Mouse (Mus musculus): ENCODE measurements around the gene Trp53i11. TPM values are rescaled to one million over a fixed set of nuclear protein-coding genes. Genes with fewer than 3 reads are reported as not detected.

Trp53i11 gene
- polyA plus RNA-seq, 1 experiment from 2014 or later, result 142 TPM

DNA sequence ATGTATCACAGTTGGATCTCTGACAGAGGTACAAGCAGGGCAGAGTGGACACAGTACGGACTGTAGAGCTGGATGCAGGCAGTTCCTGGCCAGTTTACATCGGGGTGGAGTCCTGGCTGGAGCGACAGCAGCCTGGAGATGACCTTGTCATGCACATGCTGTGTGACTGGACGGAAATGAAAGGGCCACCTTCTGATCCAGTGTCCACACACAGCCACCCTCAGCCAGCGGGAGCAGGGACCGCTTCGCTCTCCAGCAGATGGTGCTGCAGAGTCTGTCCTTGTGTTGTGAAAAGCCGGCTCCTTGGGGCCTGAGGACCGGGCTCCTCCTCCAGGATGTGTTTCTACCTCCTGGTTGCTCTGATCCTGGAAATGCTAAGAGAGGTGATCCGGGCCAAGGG, 16.3 kb downstream of the Trp53i11 start:
- 15% methylated on average over 10 of the region's 10 CpGs for WGBS
- peak; percentile 28 for ATAC-seq (ENCODE audit: low FRiP score, low read depth)
- H3K4me2 ChIP-seq (replicated peaks), result no peak overlapping the region
- no peak overlapping the region for H3K4me3 ChIP-seq
- peak overlapping the region; percentile 46 for H3K27ac ChIP-seq (replicated peaks)
- peaks cover 64% of the 10 kb centered on the region for H3K36me3 ChIP-seq
- H3K4me1 ChIP-seq, result peaks cover 13% of the 10 kb centered on the region
- H3K9ac ChIP-seq (replicated peaks), result no peak overlapping the region; the same call in 1 of the 2 replicates
- H3K27me3 ChIP-seq, result no peaks in the 10 kb centered on the region
- H3K9me3 ChIP-seq, result no peaks in the 10 kb centered on the region

DNA sequence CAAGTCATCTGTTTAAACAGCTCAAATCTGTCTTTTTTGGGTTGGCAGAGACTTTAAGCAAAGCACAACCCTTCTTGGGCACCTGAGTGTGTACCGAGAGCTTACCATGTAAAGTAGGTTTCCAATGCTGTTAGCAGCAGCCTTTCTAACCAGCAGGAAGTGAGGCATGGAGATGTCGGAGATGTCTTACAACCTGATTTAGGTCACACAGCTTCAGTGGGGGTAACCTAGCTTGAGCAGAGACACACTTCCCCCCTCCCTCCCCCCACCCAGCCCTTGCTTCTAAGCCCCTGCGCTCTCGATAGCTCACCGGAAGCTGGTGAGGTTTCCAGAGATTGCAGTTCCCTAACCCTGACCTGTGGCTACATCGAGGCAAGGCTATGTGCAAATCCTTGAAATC, 17.2 kb downstream of the Trp53i11 start:
- H3K4me3 ChIP-seq, result no peak overlapping the region
- 86% methylated on average over 6 of the region's 6 CpGs for WGBS
- H3K36me3 ChIP-seq, result peaks cover 60% of the 10 kb centered on the region
- peaks cover 8% of the 10 kb centered on the region for H3K4me1 ChIP-seq
- peak overlapping the region; percentile 46; the same call in 1 of the 2 replicates for H3K27ac ChIP-seq (replicated peaks)
- H3K4me2 ChIP-seq (replicated peaks), result no peak overlapping the region
- H3K9ac ChIP-seq (replicated peaks), result no peak overlapping the region
- no peak for ATAC-seq (ENCODE audit: low FRiP score, low read depth)
- H3K27me3 ChIP-seq, result no peaks in the 10 kb centered on the region
- no peaks in the 10 kb centered on the region for H3K9me3 ChIP-seq

DNA sequence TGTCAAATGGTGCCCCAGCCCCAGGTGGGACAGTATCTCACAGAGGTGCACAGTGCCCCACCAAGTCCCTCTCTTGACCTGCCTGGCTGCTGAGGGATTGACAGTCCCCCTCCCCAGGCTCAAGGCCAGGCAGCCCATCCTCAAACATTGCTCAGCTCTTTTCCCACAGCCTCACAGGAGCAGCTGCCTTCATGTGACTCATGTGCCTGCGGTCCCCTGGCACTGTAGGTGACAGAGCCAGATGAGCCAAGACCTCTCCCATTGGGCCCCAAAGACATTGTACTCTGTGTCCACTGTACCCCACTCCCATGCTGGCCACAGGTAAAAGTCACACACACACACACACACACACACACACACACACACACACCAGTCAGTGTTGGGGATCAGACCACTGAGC, 18.8 kb downstream of the Trp53i11 start:
- 86% methylated on average over 1 of the region's 1 CpGs for WGBS
- Histone ChIP-seq H3K36me3 (peaks cover 58% of the 10 kb centered on the region), H3K4me3 (no peak overlapping the region), H3K9me3 (no peaks in the 10 kb centered on the region), H3K4me2 (replicated peaks) (no peak overlapping the region), H3K27me3 (no peaks in the 10 kb centered on the region), H3K9ac (replicated peaks) (no peak overlapping the region), H3K4me1 (peaks cover 5% of the 10 kb centered on the region; the same call in 1 of the 2 replicates), H3K27ac (replicated peaks) (no peak overlapping the region)
- ATAC-seq (ENCODE audit: low FRiP score, low read depth), result no peak

DNA sequence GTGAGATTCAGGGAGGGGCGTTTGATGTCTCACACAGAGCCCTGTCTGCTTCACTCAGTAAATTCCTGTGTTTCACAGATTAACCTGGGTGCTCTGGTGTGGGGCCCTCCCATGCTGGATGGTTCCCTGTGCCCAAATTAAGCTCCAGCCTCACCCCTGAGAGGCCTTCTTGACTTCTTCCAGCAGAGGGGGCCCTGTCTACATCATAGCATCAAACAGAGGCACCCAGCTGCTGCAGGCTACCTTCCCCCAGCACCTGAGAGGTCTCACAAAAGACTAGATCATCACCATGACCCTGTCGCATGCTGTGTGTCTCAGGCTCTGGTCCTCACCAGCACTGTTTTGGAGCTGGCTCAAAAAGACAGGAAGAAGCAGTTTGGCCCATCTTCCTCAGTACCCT, 25.0 kb downstream of the Trp53i11 start:
- Histone ChIP-seq H3K4me1 (peaks cover 4% of the 10 kb centered on the region), H3K9ac (replicated peaks) (no peak overlapping the region), H3K9me3 (no peaks in the 10 kb centered on the region), H3K27ac (replicated peaks) (no peak overlapping the region), H3K4me3 (no peak overlapping the region), H3K36me3 (peaks cover 26% of the 10 kb centered on the region), H3K4me2 (replicated peaks) (no peak overlapping the region), H3K27me3 (peaks cover 8% of the 10 kb centered on the region)
- WGBS, result 78% methylated on average over 2 of the region's 2 CpGs
- ATAC-seq (ENCODE audit: low FRiP score, low read depth), result no peak

DNA sequence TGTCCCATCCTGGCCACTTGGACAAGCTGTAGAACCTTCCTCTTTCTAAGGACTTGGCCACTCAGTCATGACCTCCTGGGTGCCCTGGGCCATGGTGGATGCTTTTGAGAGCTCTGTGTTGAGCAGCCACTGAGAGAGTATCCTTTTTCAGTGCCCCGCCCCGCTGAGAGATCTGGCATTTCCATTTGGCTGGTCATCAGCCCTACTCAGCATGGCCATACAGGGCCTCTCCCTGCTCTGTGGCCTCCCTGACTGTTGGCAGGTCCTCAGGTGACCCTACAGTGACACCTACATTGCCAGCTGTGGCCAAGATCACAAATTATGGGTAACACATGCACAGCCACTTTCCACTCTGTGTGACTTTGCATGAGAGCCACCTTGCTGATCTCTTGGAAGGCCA, 25.5 kb downstream of the Trp53i11 start:
- Histone ChIP-seq H3K36me3 (peaks cover 26% of the 10 kb centered on the region), H3K9ac (replicated peaks) (no peak overlapping the region), H3K27me3 (peaks cover 8% of the 10 kb centered on the region), H3K9me3 (no peaks in the 10 kb centered on the region), H3K4me2 (replicated peaks) (no peak overlapping the region), H3K27ac (replicated peaks) (no peak overlapping the region), H3K4me1 (peaks cover 9% of the 10 kb centered on the region), H3K4me3 (no peak overlapping the region)
- no peak for ATAC-seq (ENCODE audit: low FRiP score, low read depth)
- 91% methylated on average over 2 of the region's 2 CpGs for WGBS

DNA sequence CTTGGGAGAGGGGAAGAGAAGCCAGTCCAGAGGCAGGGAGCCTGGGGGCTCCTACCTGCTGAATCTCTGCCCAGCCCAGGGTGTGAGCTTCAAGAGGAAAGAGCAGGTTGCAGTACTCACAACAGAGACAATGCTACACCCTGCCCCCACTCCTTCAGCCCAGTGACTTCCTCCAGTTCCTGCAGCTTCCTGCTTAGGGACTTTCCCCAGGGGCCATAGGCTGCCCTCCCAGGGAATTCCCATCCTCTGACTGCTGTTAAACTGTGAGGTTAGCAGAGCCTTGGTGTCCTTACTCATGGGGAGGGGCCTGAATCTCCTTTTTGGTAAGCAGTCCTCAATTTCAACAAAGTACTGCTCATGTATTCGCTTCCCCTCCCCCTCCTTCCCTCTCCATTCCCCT, 26.8 kb downstream of the Trp53i11 start:
- 0 out of 2 replicates have a peak overlapping the region, but pooled peaks have one; percentile 20 for H3K27ac ChIP-seq (replicated peaks)
- H3K36me3 ChIP-seq, result peaks cover 26% of the 10 kb centered on the region
- 71% methylated on average over 1 of the region's 1 CpGs for WGBS
- H3K4me2 ChIP-seq (replicated peaks), result no peak overlapping the region
- no peak for ATAC-seq (ENCODE audit: low FRiP score, low read depth)
- peaks cover 16% of the 10 kb centered on the region for H3K4me1 ChIP-seq
- H3K9ac ChIP-seq (replicated peaks), result no peak overlapping the region
- no peak overlapping the region for H3K4me3 ChIP-seq
- peaks cover 13% of the 10 kb centered on the region for H3K27me3 ChIP-seq
- no peaks in the 10 kb centered on the region for H3K9me3 ChIP-seq

DNA sequence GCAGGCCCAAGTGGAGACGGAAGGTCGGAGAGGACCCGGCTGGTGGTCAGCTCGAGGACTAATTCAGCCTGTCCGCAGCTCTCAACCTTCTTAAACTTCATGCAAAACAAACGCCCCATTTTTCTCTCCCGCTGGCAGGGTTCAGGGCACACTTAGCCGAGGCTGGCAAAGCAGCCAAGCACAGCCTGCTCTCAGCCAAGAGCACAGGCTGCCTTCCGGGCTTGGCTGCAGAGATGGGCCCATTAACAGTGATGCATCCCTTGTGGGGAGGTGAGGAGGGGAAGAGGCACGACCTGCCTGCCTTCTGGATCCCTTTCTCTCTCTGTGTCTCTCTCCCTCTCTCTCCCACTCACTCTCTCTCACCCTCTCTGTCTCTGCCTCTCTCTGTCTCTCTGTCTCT, 28.4 kb downstream of the Trp53i11 start:
- H3K36me3 ChIP-seq, result peaks cover 19% of the 10 kb centered on the region
- H3K4me1 ChIP-seq, result peaks cover 16% of the 10 kb centered on the region
- H3K4me2 ChIP-seq (replicated peaks), result no peak overlapping the region
- H3K27ac ChIP-seq (replicated peaks), result no peak overlapping the region
- H3K4me3 ChIP-seq, result no peak overlapping the region
- ATAC-seq (ENCODE audit: low FRiP score, low read depth), result no peak
- H3K27me3 ChIP-seq, result peaks cover 13% of the 10 kb centered on the region
- H3K9me3 ChIP-seq, result no peaks in the 10 kb centered on the region
- 80% methylated on average over 10 of the region's 10 CpGs for WGBS
- no peak overlapping the region for H3K9ac ChIP-seq (replicated peaks)

DNA sequence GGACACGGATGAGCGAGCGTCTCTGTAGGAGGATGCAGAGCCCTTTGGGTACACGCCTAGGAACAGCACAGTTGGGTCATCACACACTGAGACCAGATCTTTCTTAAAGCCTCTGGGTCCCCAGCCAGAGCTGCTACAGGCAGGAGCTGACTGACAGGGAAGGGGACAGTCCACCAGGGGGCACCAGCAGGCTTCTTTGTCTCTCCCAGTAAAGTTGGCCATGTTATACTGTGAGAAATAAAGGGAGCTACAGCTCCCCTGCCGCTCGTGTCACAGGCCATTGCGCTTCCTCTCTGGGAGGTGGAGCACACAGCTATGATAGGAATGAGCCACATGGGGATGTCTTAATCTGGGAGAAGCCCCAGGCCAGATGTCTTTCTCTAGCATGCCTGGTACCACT, 29.7 kb downstream of the Trp53i11 start:
- peaks cover 18% of the 10 kb centered on the region for H3K36me3 ChIP-seq
- peak overlapping the region; percentile 25 for H3K27ac ChIP-seq (replicated peaks)
- peaks cover 16% of the 10 kb centered on the region for H3K4me1 ChIP-seq
- H3K4me3 ChIP-seq, result no peak overlapping the region
- H3K9ac ChIP-seq (replicated peaks), result no peak overlapping the region
- peaks cover 13% of the 10 kb centered on the region for H3K27me3 ChIP-seq
- 14% methylated on average over 7 of the region's 7 CpGs for WGBS
- no peaks in the 10 kb centered on the region for H3K9me3 ChIP-seq
- no peak overlapping the region for H3K4me2 ChIP-seq (replicated peaks)
- peak; percentile 67 for ATAC-seq (ENCODE audit: low FRiP score, low read depth)

DNA sequence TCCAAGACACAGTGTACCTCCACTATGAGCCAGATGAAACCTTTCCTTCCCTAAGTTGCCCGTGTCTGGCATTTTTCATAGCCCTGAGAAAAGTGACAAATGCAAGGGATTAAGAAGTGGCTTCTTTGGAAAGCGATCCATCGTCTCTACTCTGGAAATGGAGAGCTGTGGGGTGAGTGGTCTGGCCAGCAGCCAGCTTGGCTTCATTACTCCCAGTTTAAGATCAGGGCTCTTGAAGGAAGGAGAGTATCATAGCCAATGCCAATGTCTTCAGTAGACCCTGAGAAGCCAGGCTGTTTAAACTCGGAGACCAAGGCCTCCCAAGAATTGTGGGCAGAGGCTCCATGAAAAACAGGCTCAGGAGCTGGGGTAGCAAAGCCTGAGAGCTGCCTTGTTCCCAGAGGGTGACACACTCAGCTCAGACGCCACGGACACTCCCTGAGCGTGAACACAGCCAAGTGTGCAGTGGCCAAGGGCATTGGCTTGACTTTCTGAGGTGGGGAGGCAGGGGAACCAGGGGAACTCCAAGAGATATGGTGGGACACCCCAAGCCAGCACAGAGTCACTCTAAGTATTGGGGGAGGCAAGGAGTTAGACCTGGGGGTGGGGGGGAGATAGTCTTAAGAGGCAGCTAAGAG, 31.1 kb downstream of the Trp53i11 start:
- Histone ChIP-seq H3K9ac (replicated peaks) (no peak overlapping the region), H3K27ac (replicated peaks) (no peak overlapping the region), H3K27me3 (peaks cover 13% of the 10 kb centered on the region), H3K4me3 (no peak overlapping the region), H3K4me1 (peaks cover 16% of the 10 kb centered on the region), H3K4me2 (replicated peaks) (no peak overlapping the region), H3K9me3 (no peaks in the 10 kb centered on the region), H3K36me3 (peaks cover 24% of the 10 kb centered on the region)
- 81% methylated on average over 7 of the region's 7 CpGs for WGBS
- no peak for ATAC-seq (ENCODE audit: low FRiP score, low read depth)

DNA sequence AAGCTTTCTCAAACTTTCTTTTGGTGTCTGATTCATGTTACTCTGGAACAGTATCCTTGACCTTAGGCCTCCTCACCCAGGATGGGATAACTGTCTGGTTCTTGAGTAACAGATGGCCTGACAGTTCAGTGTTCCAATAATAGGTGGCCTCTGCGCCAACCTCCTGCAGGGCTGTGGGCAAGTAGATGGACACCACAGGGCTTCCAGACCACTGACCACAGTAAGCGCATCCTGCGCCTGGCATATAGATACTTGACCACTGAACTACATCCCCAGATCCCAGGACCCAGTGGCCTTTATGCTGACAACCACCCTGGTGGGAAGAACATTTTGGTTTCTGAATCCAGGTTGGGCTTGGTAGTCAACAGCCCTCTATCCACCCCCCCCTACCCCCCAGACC, 32.2 kb downstream of the Trp53i11 start:
- H3K4me1 ChIP-seq, result peaks cover 16% of the 10 kb centered on the region
- no peak overlapping the region for H3K27ac ChIP-seq (replicated peaks)
- no peak for ATAC-seq (ENCODE audit: low FRiP score, low read depth)
- no peak overlapping the region for H3K4me3 ChIP-seq
- no peaks in the 10 kb centered on the region for H3K9me3 ChIP-seq
- WGBS, result 94% methylated on average over 3 of the region's 3 CpGs
- H3K36me3 ChIP-seq, result peaks cover 21% of the 10 kb centered on the region
- no peak overlapping the region for H3K9ac ChIP-seq (replicated peaks)
- peaks cover 13% of the 10 kb centered on the region for H3K27me3 ChIP-seq
- H3K4me2 ChIP-seq (replicated peaks), result no peak overlapping the region

DNA sequence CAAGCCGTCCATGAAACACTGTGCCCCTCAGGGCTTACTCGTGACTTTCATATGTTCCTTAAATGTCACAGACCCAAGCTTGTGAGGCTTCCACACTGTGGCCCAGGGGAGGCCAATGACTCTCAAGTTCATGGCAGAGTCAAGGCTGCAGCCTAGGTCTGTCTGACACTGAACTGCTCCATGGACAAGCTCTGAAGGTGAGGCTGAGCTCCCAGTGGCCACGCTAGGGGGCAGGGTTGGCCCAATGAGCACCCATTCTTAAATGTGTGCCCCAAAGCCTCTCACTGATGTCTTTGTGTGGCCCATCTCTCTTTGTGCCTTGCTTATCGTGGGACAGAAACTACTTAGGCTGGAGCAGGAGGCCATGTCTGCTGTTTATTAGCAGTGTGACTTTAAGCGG, 33.1 kb downstream of the Trp53i11 start:
- Histone ChIP-seq H3K4me2 (replicated peaks) (no peak overlapping the region), H3K27ac (replicated peaks) (no peak overlapping the region), H3K36me3 (peaks cover 21% of the 10 kb centered on the region), H3K9ac (replicated peaks) (no peak overlapping the region), H3K27me3 (peaks cover 13% of the 10 kb centered on the region), H3K4me3 (no peak overlapping the region), H3K9me3 (no peaks in the 10 kb centered on the region), H3K4me1 (peaks cover 16% of the 10 kb centered on the region)
- no peak for ATAC-seq (ENCODE audit: low FRiP score, low read depth)
- 52% methylated on average over 5 of the region's 5 CpGs for WGBS

DNA sequence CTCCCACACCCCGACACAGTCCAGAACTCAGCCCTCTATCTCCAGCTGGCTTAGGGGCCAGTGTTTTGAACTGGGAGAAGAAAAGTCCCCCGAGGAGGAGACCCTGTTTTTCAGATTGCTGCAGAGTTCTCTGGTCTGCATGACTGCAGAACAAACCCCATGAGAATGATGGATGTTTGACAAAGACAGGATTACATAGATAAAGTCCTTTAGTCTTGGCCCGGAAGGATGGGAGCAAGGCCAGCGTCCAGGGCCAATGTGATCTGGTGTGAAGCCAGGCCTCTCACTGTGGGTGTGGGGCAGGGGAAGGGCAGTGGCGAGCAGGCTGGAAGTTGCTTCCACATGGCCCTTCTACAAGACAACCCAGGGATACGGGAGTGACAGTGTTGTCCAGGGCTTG, 36.1 kb downstream of the Trp53i11 start:
- Histone ChIP-seq H3K4me1 (peaks cover 22% of the 10 kb centered on the region), H3K36me3 (peaks cover 21% of the 10 kb centered on the region), H3K4me2 (replicated peaks) (no peak overlapping the region), H3K27me3 (peaks cover 5% of the 10 kb centered on the region), H3K9ac (replicated peaks) (no peak overlapping the region), H3K9me3 (no peaks in the 10 kb centered on the region), H3K27ac (replicated peaks) (no peak overlapping the region), H3K4me3 (no peak overlapping the region)
- ATAC-seq (ENCODE audit: low FRiP score, low read depth), result no peak
- WGBS, result 60% methylated on average over 6 of the region's 6 CpGs
